Mouse (Mus musculus): ENCODE data around the gene Slc11a1. TPM values are rescaled to one million over a fixed set of nuclear protein-coding genes. Genes with fewer than 3 reads are reported as not detected.

Slc11a1 gene
- total RNA-seq, 2 experiments from 2014 or later, result 9.5 to 20.5 TPM

- DNase-seq (ENCODE audit: low spot score in 2 of 2), result no peak
These were observed 29.2 kb downstream of the Slc11a1 start for GRCm38 (mm10) chr1:74404206-74404605.

GRCm38 (mm10) chr1:74408589-74409504, 33.9 kb downstream of the Slc11a1 start, which contains the start of gene Vil1:
TSS of gene Vil1 (plus strand) at chr1:74409376.
- no peak for DNase-seq (ENCODE audit: low spot score in 2 of 2)

- no peak for DNase-seq (ENCODE audit: low spot score in 2 of 2)
These were observed 36.8 kb downstream of the Slc11a1 start for GRCm38 (mm10) chr1:74411753-74412325.

GRCm38 (mm10) chr1:74412711-74413110, 37.7 kb downstream of the Slc11a1 start:
- no peak for DNase-seq (ENCODE audit: low spot score in 2 of 2)

GRCm38 (mm10) chr1:74415143-74415542, 40.1 kb downstream of the Slc11a1 start:
- DNase-seq (ENCODE audit: low spot score in 2 of 2), result no peak

- peak in 1 of 2 experiments; percentile 58 for DNase-seq (ENCODE audit: low spot score in 2 of 2)
These were observed 43.9 kb downstream of the Slc11a1 start for GRCm38 (mm10) chr1:74418747-74419439.

GRCm38 (mm10) chr1:74419440-74419794, 44.4 kb downstream of the Slc11a1 start:
- DNase-seq (ENCODE audit: low spot score in 2 of 2), result no peak

GRCm38 (mm10) chr1:74423147-74423546, 48.2 kb downstream of the Slc11a1 start:
- no peak for DNase-seq (ENCODE audit: low spot score in 2 of 2)

- DNase-seq (ENCODE audit: low spot score in 2 of 2), result no peak
These were observed 50.9 kb downstream of the Slc11a1 start for GRCm38 (mm10) chr1:74425845-74426244.

- peak in 1 of 2 experiments; percentile 15 for DNase-seq (ENCODE audit: low spot score in 2 of 2)
These were observed 58.2 kb downstream of the Slc11a1 start for GRCm38 (mm10) chr1:74433220-74433619.

GRCm38 (mm10) chr1:74434596-74434995, 59.6 kb downstream of the Slc11a1 start:
- no peak for DNase-seq (ENCODE audit: low spot score in 2 of 2)

- no peak for DNase-seq (ENCODE audit: low spot score in 2 of 2)
These were observed 60.6 kb downstream of the Slc11a1 start for GRCm38 (mm10) chr1:74435563-74435962.

Small RNA genes lying within 50 kb of the gene (microRNA-seq; reads per million reads assigned to microRNA genes)
- 22,704 to 32,493 reads per million in 2 experiments for gene Mir26b (ENCODE audit: borderline number of aligned reads in 2 of 2)

Other genes with a start within 250 kb of the Slc11a1 start
- 1 to 10 TPM; 1.3 to 2.0 TPM for gene Rufy4, start 249.7 kb upstream of the Slc11a1 start, total RNA-seq (2021)
- gene Cxcr2, start 221.2 kb upstream of the Slc11a1 start, total RNA-seq (2021), result under 1 TPM in 1 of 2 experiments, not detected in 1; 0.13 TPM
- not detected for gene Cxcr1, start 180.6 kb upstream of the Slc11a1 start, total RNA-seq (2021)
- 100 to 1,000 TPM; 174 to 191 TPM for gene Arpc2, start 139.1 kb upstream of the Slc11a1 start, total RNA-seq (2021)
- not detected for gene Gpbar1, start 96.6 kb upstream of the Slc11a1 start, total RNA-seq (2021)
- 100 to 1,000 TPM; 158 to 197 TPM for gene Aamp, start 90.5 kb upstream of the Slc11a1 start, total RNA-seq (2021)
- 10 to 100 TPM; 68.2 to 83.0 TPM for gene Pnkd, start 90.3 kb upstream of the Slc11a1 start, total RNA-seq (2021)
- gene Tmbim1, start 69.6 kb upstream of the Slc11a1 start, total RNA-seq (2021), result 100 to 1,000 TPM; 106 to 113 TPM
- under 1 TPM; 0.33 to 0.35 TPM for gene Catip, start 13.1 kb upstream of the Slc11a1 start, total RNA-seq (2021)
- gene Ctdsp1, start 16.3 kb downstream of the Slc11a1 start, total RNA-seq (2021), result 100 to 1,000 TPM; 133 to 136 TPM
- 1 to 10 TPM; 1.8 to 1.9 TPM for gene Vil1, start 34.2 kb downstream of the Slc11a1 start, total RNA-seq (2021)
- 10 to 100 TPM; 22.9 to 25.8 TPM for gene Cnot9, start 130.9 kb downstream of the Slc11a1 start, total RNA-seq (2021)
- under 1 TPM; 0.66 to 0.74 TPM for gene Plcd4, start 167.7 kb downstream of the Slc11a1 start, total RNA-seq (2021)
- gene Usp37, start 169.1 kb downstream of the Slc11a1 start, total RNA-seq (2021), result 10 to 100 TPM; 16.9 to 17.4 TPM
- gene Zfp142, start 213.1 kb downstream of the Slc11a1 start, total RNA-seq (2021), result 10 to 100 TPM; 15.4 to 20.1 TPM
- 10 to 100 TPM; 27.0 to 31.0 TPM for gene Bcs1l, start 213.1 kb downstream of the Slc11a1 start, total RNA-seq (2021)
- gene Rnf25, start 226.2 kb downstream of the Slc11a1 start, total RNA-seq (2021), result 10 to 100 TPM; 53.8 to 59.6 TPM
- gene Stk36, start 226.2 kb downstream of the Slc11a1 start, total RNA-seq (2021), result 1 to 10 TPM; 2.9 to 5.3 TPM